Mouse (Mus musculus) olfactory bulb, adult 2 months (tissue): ENCODE measurements around the gene Litaf.

Source experiments
- CTCF ChIP-seq: fragments of 200-500 bp; IDR thresholded peaks from 2 replicates; pipeline ENCODE4 v1.5.1; 2012; ENCODE audit warnings: low read depth, mild to moderate bottlenecking, low read length, moderate library complexity; ENCODE audit not compliant: insufficient read depth
- POLR2A ChIP-seq: fragments of 200-500 bp; IDR thresholded peaks from 2 replicates; pipeline ENCODE4 v1.6.1; 2012; ENCODE audit warnings: mild to moderate bottlenecking, low read depth, low read length, moderate library complexity; ENCODE audit not compliant: insufficient read depth

- TF ChIP-seq CTCF (no peak), POLR2A (no peak)
Observed at GRCm38 (mm10) chr16:10990763-10991162, 75.2 kb downstream of the Litaf start.
